Comparison of ENCODE assay signal across 15 mouse cellular contexts in genomic region chr15:18952266-18952665, GRCm38 (mm10).
"Had no signal": no experiment of that assay in that cellular context is flagged by ENCODE, and none has a peak within 500 bp of the region (broad histone marks: within the 10 kb centered on the region; RNA-seq: fewer than 3 reads in every experiment).

No protein-coding gene starts in this region.

- H3K9ac ChIP-seq: neural tube, embryonic 15.5 days; stomach, embryonic 15.5 days had no signal

- H3K4me2 ChIP-seq: neural tube, embryonic 15.5 days; stomach, embryonic 15.5 days had no signal

- H3K9me3 ChIP-seq: neural tube, embryonic 15.5 days; stomach, embryonic 15.5 days had no signal

- H3K4me1 ChIP-seq: neural tube, embryonic 15.5 days; stomach, embryonic 15.5 days had no signal

- H3K4me3 ChIP-seq: neural tube, embryonic 15.5 days; stomach, embryonic 15.5 days had no signal

- H3K27ac ChIP-seq: neural tube, embryonic 15.5 days; stomach, embryonic 15.5 days; stomach, postnatal 0 days had no signal

- H3K36me3 ChIP-seq: neural tube, embryonic 15.5 days; stomach, embryonic 15.5 days had no signal

- DNase-seq: retina, postnatal 1 day; right cerebral cortex, adult 18-20 months; right cerebral cortex, postnatal 14 days; right cerebral cortex, postnatal 25 days; right cerebral cortex, postnatal 4 days; spleen, adult 18-20 months; thymus, adult 18-20 months; thymus, adult 2 months; thymus, postnatal 14 days; thymus, postnatal 25 days; thymus, postnatal 36 days; thymus, postnatal 4 days had no signal

- H3K27me3 ChIP-seq: neural tube, embryonic 15.5 days; stomach, embryonic 15.5 days had no signal
